Mouse (Mus musculus) liver, embryonic 14.5 days (tissue): Measurements from ENCODE around the gene Fitm2.

Experiments used
- CTCF ChIP-seq: IDR thresholded peaks from 2 replicates; pipeline ENCODE4 v1.5.1; 2016; ENCODE audit warnings: antibody characterized with exemption, low read depth, control low read depth
- EP300 ChIP-seq: IDR thresholded peaks from 2 replicates; pipeline ENCODE4 v1.6.1; 2016; ENCODE audit warnings: antibody characterized with exemption, low read depth

DNA sequence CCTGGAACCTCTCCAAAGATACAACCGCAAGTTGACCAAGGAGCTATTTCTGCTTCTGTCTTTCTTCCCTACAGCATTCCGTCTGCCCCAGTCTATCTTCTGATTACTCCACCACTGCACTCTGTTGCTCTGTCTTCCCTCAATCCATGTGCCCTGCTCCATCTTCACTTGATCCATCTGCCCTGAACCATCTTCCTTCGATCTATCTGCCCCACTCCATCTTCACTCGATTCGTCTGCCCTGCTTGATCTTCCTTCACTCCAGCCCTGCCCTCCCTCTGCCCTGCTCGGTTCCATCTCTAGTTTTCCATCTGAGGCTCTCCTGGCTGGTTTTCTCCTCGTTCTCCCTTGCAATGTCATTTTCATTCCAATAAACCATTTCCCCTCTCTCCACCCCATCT is 30.8 kb upstream of the Fitm2 start:
- no peak for TF ChIP-seq CTCF
- TF ChIP-seq EP300 = no peak
